Mouse (Mus musculus) right cerebral cortex, postnatal 25 days (tissue): ENCODE measurements at regions not wholly inside any gene's neighbourhood (a gene's known extent, or its start where the extent isn't known, plus 50 kb on each side); places are given as distances from the start of the nearest gene placed in this dataset.
"Not testable (repeated sequence)": the region's sequence is repeated elsewhere in the genome, so short reads cannot be mapped to it uniquely, and the experiment has no call there.

ENCODE experiments used
- DNase-seq: peaks from one replicate; pipeline ENCODE4 v3.0.0; 2022

GRCm38 (mm10) chr15:37100767-37101288 is 93.3 kb upstream of the Zfp706 start:
- DNase-seq, result no peak

GRCm38 (mm10) chr15:37099927-37100766 is 92.6 kb upstream of the Zfp706 start:
- peak; percentile 56 for DNase-seq

GRCm38 (mm10) chr15:37099176-37099575 is 91.6 kb upstream of the Zfp706 start:
- DNase-seq, result no peak

GRCm38 (mm10) chr15:37097426-37097825 is 89.9 kb upstream of the Zfp706 start:
- DNase-seq, result no peak

- DNase-seq, result not testable (repeated sequence)
These were observed 83.6 kb upstream of the Zfp706 start for GRCm38 (mm10) chr15:37091171-37091570.

- DNase-seq, result no peak
These were observed 76.2 kb upstream of the Zfp706 start for GRCm38 (mm10) chr15:37083726-37084125.

- no peak for DNase-seq
These were observed 74.3 kb upstream of the Zfp706 start for GRCm38 (mm10) chr15:37081836-37082235.

- DNase-seq, result no peak
These were observed 73.4 kb upstream of the Zfp706 start for GRCm38 (mm10) chr15:37080931-37081330.

GRCm38 (mm10) chr15:37080395-37080794 is 72.8 kb upstream of the Zfp706 start:
- DNase-seq, result no peak

GRCm38 (mm10) chr15:37074207-37074606 is 66.6 kb upstream of the Zfp706 start:
- not testable (repeated sequence) for DNase-seq

GRCm38 (mm10) chr15:37072202-37072862 is 64.8 kb upstream of the Zfp706 start:
- no peak for DNase-seq

GRCm38 (mm10) chr15:37070188-37070587 is 62.6 kb upstream of the Zfp706 start:
- no peak for DNase-seq

- DNase-seq, result no peak
These were observed 59.8 kb upstream of the Zfp706 start for GRCm38 (mm10) chr15:37067326-37067725.

GRCm38 (mm10) chr15:37065926-37066550 is 58.5 kb upstream of the Zfp706 start:
- DNase-seq, result no peak

- DNase-seq, result no peak
These were observed 57.8 kb upstream of the Zfp706 start for GRCm38 (mm10) chr15:37065408-37065807.

GRCm38 (mm10) chr15:37063781-37064383 is 56.3 kb upstream of the Zfp706 start:
- DNase-seq, result no peak

GRCm38 (mm10) chr15:37062585-37062984 is 55.0 kb upstream of the Zfp706 start:
- peak; percentile 50 for DNase-seq

- DNase-seq, result no peak
These were observed 53.9 kb upstream of the Zfp706 start for GRCm38 (mm10) chr15:37061501-37061900.

- no peak for DNase-seq
These were observed 53.3 kb upstream of the Zfp706 start for GRCm38 (mm10) chr15:37060831-37061230.
